Mouse (Mus musculus): ENCODE measurements around the gene Megf11. TPM values are rescaled to one million over a fixed set of nuclear protein-coding genes. Genes with fewer than 3 reads are reported as not detected.

Gene Megf11
- polyA plus RNA-seq, 2 experiments = 0.80 to 1.0 TPM

- H3K27me3 ChIP-seq (ENCODE audit: control insufficient read depth, insufficient read depth, low read length) = no peaks in the 10 kb centered on the region
- H3K27ac ChIP-seq (replicated peaks; ENCODE audit: low read depth, low read length) = no peak overlapping the region
- DNase-seq (ENCODE audit: low spot score) (no peak), ATAC-seq (ENCODE audit: low FRiP score, low read depth) (no peak)
- H3K4me3 ChIP-seq (replicated peaks; ENCODE audit: low read length) = no peak overlapping the region
- no peaks in the 10 kb centered on the region for H3K9me3 ChIP-seq (ENCODE audit: control insufficient read depth, low read length)
- H3K36me3 ChIP-seq (ENCODE audit: control insufficient read depth, insufficient read depth, low read length) = no peaks in the 10 kb centered on the region
- H3K4me2 ChIP-seq (replicated peaks; ENCODE audit: low read depth, low read length, severe bottlenecking) = no peak overlapping the region
- peaks cover 17% of the 10 kb centered on the region for H3K4me1 ChIP-seq (ENCODE audit: control insufficient read depth, insufficient read depth, low read length)
- no peak overlapping the region for H3K9ac ChIP-seq (ENCODE audit: low read depth, low read length, severe bottlenecking)
- no peak for TF ChIP-seq POLR2A (IDR thresholded peaks at IDR 0.05; ENCODE audit: borderline replicate concordance, extremely low read depth, insufficient read depth, insufficient read length)
Measured at GRCm38 (mm10) chr9:64462870-64463269, 77.4 kb downstream of the Megf11 start.

DNA sequence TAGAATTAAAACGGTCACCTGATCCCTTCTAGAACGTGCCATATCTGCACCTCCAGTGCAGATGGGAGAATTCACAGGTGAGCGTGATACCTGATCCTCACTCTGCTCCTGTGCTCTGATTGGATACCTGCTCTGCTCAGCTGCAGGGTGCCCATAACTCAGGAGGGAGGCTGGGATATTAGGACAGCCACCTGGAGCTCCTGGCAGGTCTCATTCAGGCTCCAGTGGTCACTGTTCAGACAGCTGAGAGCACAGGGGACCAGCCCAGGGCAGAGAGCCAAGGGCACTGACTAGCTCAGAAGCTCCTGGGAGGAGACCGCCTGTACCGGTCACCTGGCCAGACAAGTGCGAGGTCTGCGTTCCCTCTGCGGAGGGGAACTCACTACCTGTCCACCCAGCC lies 80.7 kb downstream of the Megf11 start:
- WGBS = 52% methylated on average over 8 of the region's 8 CpGs
- DNase-seq (ENCODE audit: low spot score) (no peak), ATAC-seq (ENCODE audit: low FRiP score, low read depth) (no peak)
- no peak overlapping the region for H3K9ac ChIP-seq (ENCODE audit: low read depth, low read length, severe bottlenecking)
- H3K36me3 ChIP-seq (ENCODE audit: control insufficient read depth, insufficient read depth, low read length) = no peaks in the 10 kb centered on the region
- H3K4me2 ChIP-seq (replicated peaks; ENCODE audit: low read depth, low read length, severe bottlenecking) = no peak overlapping the region
- TF ChIP-seq POLR2A (IDR thresholded peaks at IDR 0.05; ENCODE audit: borderline replicate concordance, extremely low read depth, insufficient read depth, insufficient read length) = no peak
- no peaks in the 10 kb centered on the region for H3K27me3 ChIP-seq (ENCODE audit: control insufficient read depth, insufficient read depth, low read length)
- H3K27ac ChIP-seq (replicated peaks; ENCODE audit: low read depth, low read length) = no peak overlapping the region
- no peak overlapping the region for H3K4me3 ChIP-seq (replicated peaks; ENCODE audit: low read length)
- peaks cover 8% of the 10 kb centered on the region for H3K4me1 ChIP-seq (ENCODE audit: control insufficient read depth, insufficient read depth, low read length)
- H3K9me3 ChIP-seq (ENCODE audit: control insufficient read depth, low read length) = no peaks in the 10 kb centered on the region

DNA sequence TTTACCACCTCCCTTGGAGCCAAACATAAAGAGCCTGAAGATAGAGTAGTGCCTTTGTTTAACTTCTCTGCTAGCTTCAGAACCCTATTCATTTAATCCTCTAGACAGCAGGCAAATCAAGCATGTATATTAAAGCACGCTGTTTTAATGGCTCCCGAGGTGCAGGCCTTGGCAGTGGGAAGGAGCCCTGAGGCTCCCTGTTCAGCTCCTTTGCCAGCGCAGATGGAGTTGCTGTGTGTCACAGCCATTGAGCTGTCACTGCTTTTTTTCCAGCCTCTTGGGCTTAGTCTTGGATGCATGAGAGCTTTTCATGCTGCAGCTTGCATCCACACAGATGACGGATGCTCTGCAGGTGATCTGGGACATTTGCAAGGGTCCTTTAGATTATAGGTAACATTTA lies 81.1 kb downstream of the Megf11 start:
- WGBS = 19% methylated on average over 4 of the region's 4 CpGs
- no peak for TF ChIP-seq POLR2A (IDR thresholded peaks at IDR 0.05; ENCODE audit: borderline replicate concordance, extremely low read depth, insufficient read depth, insufficient read length)
- Histone ChIP-seq H3K4me2 (replicated peaks; ENCODE audit: low read depth, low read length, severe bottlenecking) (no peak overlapping the region), H3K9me3 (ENCODE audit: control insufficient read depth, low read length) (no peaks in the 10 kb centered on the region), H3K4me3 (replicated peaks; ENCODE audit: low read length) (no peak overlapping the region), H3K4me1 (ENCODE audit: control insufficient read depth, insufficient read depth, low read length) (peaks cover 8% of the 10 kb centered on the region; the same call in 1 of the 2 replicates), H3K36me3 (ENCODE audit: control insufficient read depth, insufficient read depth, low read length) (no peaks in the 10 kb centered on the region), H3K9ac (ENCODE audit: low read depth, low read length, severe bottlenecking) (no peak overlapping the region), H3K27ac (replicated peaks; ENCODE audit: low read depth, low read length) (no peak overlapping the region), H3K27me3 (ENCODE audit: control insufficient read depth, insufficient read depth, low read length) (no peaks in the 10 kb centered on the region)
- ATAC-seq (ENCODE audit: low FRiP score, low read depth) (no peak), DNase-seq (ENCODE audit: low spot score) (peak; percentile 41)

- Histone ChIP-seq H3K4me2 (replicated peaks; ENCODE audit: low read depth, low read length, severe bottlenecking) (no peak overlapping the region), H3K27me3 (ENCODE audit: control insufficient read depth, insufficient read depth, low read length) (no peaks in the 10 kb centered on the region), H3K36me3 (ENCODE audit: control insufficient read depth, insufficient read depth, low read length) (no peaks in the 10 kb centered on the region), H3K4me3 (replicated peaks; ENCODE audit: low read length) (no peak overlapping the region), H3K9me3 (ENCODE audit: control insufficient read depth, low read length) (no peaks in the 10 kb centered on the region), H3K9ac (ENCODE audit: low read depth, low read length, severe bottlenecking) (no peak overlapping the region), H3K4me1 (ENCODE audit: control insufficient read depth, insufficient read depth, low read length) (peaks cover 8% of the 10 kb centered on the region; the same call in 1 of the 2 replicates), H3K27ac (replicated peaks; ENCODE audit: low read depth, low read length) (no peak overlapping the region)
- ATAC-seq (ENCODE audit: low FRiP score, low read depth) (no peak), DNase-seq (ENCODE audit: low spot score) (no peak)
- no peak for TF ChIP-seq POLR2A (IDR thresholded peaks at IDR 0.05; ENCODE audit: borderline replicate concordance, extremely low read depth, insufficient read depth, insufficient read length)
- WGBS = 75% methylated on average over 1 of the region's 1 CpGs
Measured at GRCm38 (mm10) chr9:64470806-64471205, 85.4 kb downstream of the Megf11 start.

DNA sequence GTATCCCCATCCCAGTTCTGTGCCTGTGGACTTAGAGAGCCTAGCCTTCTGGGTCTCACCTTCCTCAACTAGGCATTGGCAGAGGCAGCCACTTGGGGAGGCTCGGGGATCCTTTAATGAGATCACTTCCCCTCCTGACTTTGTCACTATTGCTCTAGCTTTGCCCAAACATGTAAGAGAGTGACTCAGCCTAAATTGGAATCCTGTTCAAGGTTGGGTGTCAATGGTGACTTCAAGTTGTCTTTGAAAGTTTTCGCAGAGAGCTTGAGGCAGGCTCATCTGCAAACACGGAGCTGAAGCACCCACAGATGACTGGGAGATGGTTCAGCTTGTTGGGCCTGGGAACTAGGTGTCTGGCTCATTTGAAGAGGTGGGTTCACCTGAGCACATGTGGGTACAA lies 85.9 kb downstream of the Megf11 start:
- H3K9me3 ChIP-seq (ENCODE audit: control insufficient read depth, low read length) = no peaks in the 10 kb centered on the region

DNA sequence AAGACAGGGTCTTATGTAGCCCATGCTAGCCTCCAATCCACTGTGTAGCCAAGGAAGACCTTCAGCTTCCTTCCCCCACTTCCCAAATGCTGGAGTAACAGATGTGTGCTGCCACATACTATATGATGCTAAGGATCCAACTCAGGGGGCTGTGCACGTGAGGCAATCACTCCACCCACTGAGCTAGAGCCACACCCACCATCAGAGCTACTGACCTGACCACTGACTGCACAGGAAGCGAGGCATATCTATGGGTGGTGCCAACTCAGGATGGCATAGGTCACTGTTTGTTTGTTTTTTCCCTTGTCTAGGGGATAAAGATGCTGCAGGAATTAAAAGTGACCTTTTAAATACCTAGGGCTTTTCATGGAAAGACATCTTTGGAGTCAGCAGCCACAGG lies 86.7 kb downstream of the Megf11 start:
- H3K9ac ChIP-seq (ENCODE audit: low read depth, low read length, severe bottlenecking) = no peak overlapping the region
- DNase-seq (ENCODE audit: low spot score) = no peak
- 42% methylated on average over 2 of the region's 2 CpGs for WGBS
- H3K4me1 ChIP-seq (ENCODE audit: control insufficient read depth, insufficient read depth, low read length) = peaks cover 4% of the 10 kb centered on the region; the same call in 1 of the 2 replicates
- H3K9me3 ChIP-seq (ENCODE audit: control insufficient read depth, low read length) = no peaks in the 10 kb centered on the region
- ATAC-seq (ENCODE audit: low FRiP score, low read depth) = no peak
- H3K36me3 ChIP-seq (ENCODE audit: control insufficient read depth, insufficient read depth, low read length) = no peaks in the 10 kb centered on the region
- no peaks in the 10 kb centered on the region for H3K27me3 ChIP-seq (ENCODE audit: control insufficient read depth, insufficient read depth, low read length)
- TF ChIP-seq POLR2A (IDR thresholded peaks at IDR 0.05; ENCODE audit: borderline replicate concordance, extremely low read depth, insufficient read depth, insufficient read length) = no peak
- no peak overlapping the region for H3K4me2 ChIP-seq (replicated peaks; ENCODE audit: low read depth, low read length, severe bottlenecking)
- no peak overlapping the region for H3K4me3 ChIP-seq (replicated peaks; ENCODE audit: low read length)
- no peak overlapping the region for H3K27ac ChIP-seq (replicated peaks; ENCODE audit: low read depth, low read length)

More for the DNA sequence above, 85.9 kb downstream of the Megf11 start:
- Histone ChIP-seq H3K36me3 (ENCODE audit: control insufficient read depth, insufficient read depth, low read length) (no peaks in the 10 kb centered on the region), H3K27me3 (ENCODE audit: control insufficient read depth, insufficient read depth, low read length) (no peaks in the 10 kb centered on the region), H3K27ac (replicated peaks; ENCODE audit: low read depth, low read length) (no peak overlapping the region), H3K4me3 (replicated peaks; ENCODE audit: low read length) (no peak overlapping the region), H3K4me2 (replicated peaks; ENCODE audit: low read depth, low read length, severe bottlenecking) (no peak overlapping the region), H3K9ac (ENCODE audit: low read depth, low read length, severe bottlenecking) (no peak overlapping the region), H3K4me1 (ENCODE audit: control insufficient read depth, insufficient read depth, low read length) (peaks cover 8% of the 10 kb centered on the region; the same call in 1 of the 2 replicates)
- no peak for ATAC-seq (ENCODE audit: low FRiP score, low read depth)
- TF ChIP-seq POLR2A (IDR thresholded peaks at IDR 0.05; ENCODE audit: borderline replicate concordance, extremely low read depth, insufficient read depth, insufficient read length) = no peak
- DNase-seq (ENCODE audit: low spot score) = no peak
- 86% methylated on average over 3 of the region's 3 CpGs for WGBS
